Comparison of ENCODE assay signal across 12 mouse cellular contexts in the genomic region with DNA sequence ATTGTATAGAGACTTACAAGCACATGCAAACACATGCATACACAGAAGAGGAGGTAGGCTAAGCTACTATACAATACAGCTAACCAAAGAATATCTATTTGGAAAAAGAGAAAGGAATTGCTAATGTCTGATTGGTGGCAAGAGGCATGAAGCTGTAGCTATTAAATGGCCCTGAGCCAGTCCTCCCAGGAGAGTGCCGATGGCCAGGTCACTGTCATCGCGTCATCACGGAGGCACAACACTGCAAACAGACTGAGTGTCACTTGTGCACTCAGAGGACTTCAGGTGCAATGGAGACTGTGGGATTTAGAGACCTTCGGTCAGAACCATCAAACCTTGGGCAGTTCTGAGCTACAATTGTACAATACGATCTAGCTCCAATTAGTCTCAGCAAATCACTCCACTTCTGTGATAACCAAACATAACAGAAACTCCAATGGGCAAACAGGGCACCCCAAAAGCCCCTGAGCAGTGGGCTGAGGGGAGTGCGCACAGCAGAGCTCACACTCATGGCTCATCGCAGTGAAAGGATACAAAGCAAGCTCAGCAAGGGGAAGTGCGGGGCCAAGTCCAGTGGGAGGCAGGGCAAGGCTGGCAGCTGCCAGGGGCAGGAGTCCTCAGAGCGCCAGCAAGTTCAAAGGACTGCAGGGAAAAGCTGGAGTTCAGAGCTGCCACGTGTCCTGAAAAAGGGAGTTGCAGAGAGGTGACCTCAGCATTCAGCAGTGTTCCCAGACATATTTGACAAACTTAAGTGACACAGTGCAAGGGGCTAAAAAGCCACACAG.
DNase-seq lines count a peak whose midpoint lies in the region; ATAC-seq and TF ChIP-seq lines count a peak whose summit lies in the region.
"Had no signal": no experiment of that assay in that cellular context is flagged by ENCODE, and none has a peak within 500 bp of the region (broad histone marks: within the 10 kb centered on the region; RNA-seq: fewer than 3 reads in every experiment).

No protein-coding gene starts in this region.

- H3K36me3 ChIP-seq in intestine, embryonic 16.5 days (ENCODE audit: control insufficient read depth, insufficient read depth, low read length), result no peaks in the 10 kb centered on the region
- H3K36me3 ChIP-seq in liver, postnatal 0 days (replicated peaks; ENCODE audit: insufficient read depth, low read length), result peaks cover 14% of the 10 kb centered on the region; the same call in 1 of the 2 replicates
- H3K36me3 ChIP-seq: liver, embryonic 15.5 days; midbrain, embryonic 15.5 days had no signal

- no peak for TF ChIP-seq EP300 in liver, postnatal 0 days (IDR thresholded peaks at IDR 0.05; ENCODE audit: low read depth)

- H3K4me3 ChIP-seq in intestine, embryonic 16.5 days (ENCODE audit: low read length), result no peak overlapping the region
- no peak overlapping the region for H3K4me3 ChIP-seq in liver, postnatal 0 days (ENCODE audit: low read depth, low read length)
- H3K4me3 ChIP-seq: embryonic facial prominence, embryonic 15.5 days; liver, embryonic 15.5 days; midbrain, embryonic 15.5 days had no signal

- ATAC-seq in intestine, embryonic 16.5 days, result peak; percentile 75
- peak; percentile 88 for ATAC-seq in liver, postnatal 0 days
- no peak for ATAC-seq in megakaryocyte, adult 5-6 weeks (ENCODE audit: poor library complexity, severe bottlenecking)
- ATAC-seq: midbrain, embryonic 15.5 days had no signal

- no peak for TF ChIP-seq CTCF in liver, postnatal 0 days (IDR thresholded peaks at IDR 0.05; ENCODE audit: low read depth)

- H3K27me3 ChIP-seq in intestine, embryonic 16.5 days (replicated peaks; ENCODE audit: control insufficient read depth, insufficient read depth, low read length), result no peaks in the 10 kb centered on the region
- no peaks in the 10 kb centered on the region for H3K27me3 ChIP-seq in liver, postnatal 0 days (ENCODE audit: insufficient read depth, low read length)
- H3K27me3 ChIP-seq: embryonic facial prominence, embryonic 15.5 days; liver, embryonic 15.5 days; midbrain, embryonic 15.5 days had no signal

- WGBS in intestine, embryonic 16.5 days, result 78% methylated on average over 11 of the region's 11 CpGs
- 73% methylated on average over 11 of the region's 11 CpGs for whole genome bisulfite sequencing in liver, postnatal 0 days (ENCODE audit: insufficient replicate concordance)

- no peak overlapping the region for H3K9ac ChIP-seq in intestine, embryonic 16.5 days (ENCODE audit: low read depth, low read length)
- no peak overlapping the region for H3K9ac ChIP-seq in liver, postnatal 0 days (replicated peaks)
- H3K9ac ChIP-seq: embryonic facial prominence, embryonic 15.5 days; liver, embryonic 15.5 days; midbrain, embryonic 15.5 days had no signal

- no peaks in the 10 kb centered on the region for H3K9me3 ChIP-seq in intestine, embryonic 16.5 days (ENCODE audit: control insufficient read depth, low read length)
- H3K9me3 ChIP-seq in liver, postnatal 0 days (ENCODE audit: low read length), result no peaks in the 10 kb centered on the region
- H3K9me3 ChIP-seq: embryonic facial prominence, embryonic 15.5 days; liver, embryonic 15.5 days; midbrain, embryonic 15.5 days had no signal

- peak; percentile 64 for DNase-seq in adrenal gland, postnatal 10 days
- no peak for DNase-seq in adrenal gland, postnatal 4 days (ENCODE audit: low spot score in 2 of 2)
- DNase-seq in lung, postnatal 10 days, result peak; percentile 10
- no peak for DNase-seq in lung, postnatal 25 days (ENCODE audit: low spot score)
- peak; percentile 36 for DNase-seq in liver, postnatal 0 days
- no peak for DNase-seq in right cerebral cortex, postnatal 25 days
- DNase-seq: gastrocnemius, postnatal 10 days had no signal

- no peak overlapping the region for H3K27ac ChIP-seq in intestine, embryonic 16.5 days (ENCODE audit: low read length)
- peak overlapping the region; percentile 56 for H3K27ac ChIP-seq in liver, postnatal 0 days (ENCODE audit: low read depth)
- H3K27ac ChIP-seq: liver, embryonic 15.5 days; midbrain, embryonic 15.5 days had no signal

- H3K4me1 ChIP-seq in intestine, embryonic 16.5 days (ENCODE audit: control insufficient read depth, insufficient read depth, low read length), result peaks cover 10% of the 10 kb centered on the region; the same call in 1 of the 2 replicates
- peaks cover 13% of the 10 kb centered on the region; the same call in 1 of the 2 replicates for H3K4me1 ChIP-seq in liver, postnatal 0 days (ENCODE audit: insufficient read depth)

- H3K4me2 ChIP-seq in intestine, embryonic 16.5 days (ENCODE audit: low read depth, low read length), result no peak overlapping the region
- H3K4me2 ChIP-seq in liver, postnatal 0 days (ENCODE audit: low read depth, low read length), result no peak overlapping the region
- H3K4me2 ChIP-seq: embryonic facial prominence, embryonic 15.5 days; liver, embryonic 15.5 days; midbrain, embryonic 15.5 days had no signal

Comparison
In these comparisons a context has a peak if more than half of its experiments do, and no peak if none do; other contexts are left out.
1. DNase-seq: peak in adrenal gland, postnatal 10 days (single experiment), lung, postnatal 10 days (single experiment) and liver, postnatal 0 days (single experiment); none in adrenal gland, postnatal 4 days (0 of 2), lung, postnatal 25 days (single experiment) and right cerebral cortex, postnatal 25 days (single experiment).